Mouse (Mus musculus): ENCODE data around the gene Nup93.

GRCm38 (mm10) chr8:94320036-94320435, 105.7 kb downstream of the Nup93 start:
- TF ChIP-seq CTCF (IDR thresholded peaks at IDR 0.05; ENCODE audit: low read depth, low read length) (no peak), POLR2A (IDR thresholded peaks at IDR 0.05; ENCODE audit: insufficient read depth, low read length) (no peak)

All from ES-Bruce4 (cell line).